Mouse (Mus musculus) splenic B cell, adult 2 months (primary cell): ENCODE data around the gene Naa15.
"Not testable (repeated sequence)": the region's sequence is repeated elsewhere in the genome, so short reads cannot be mapped to it uniquely, and the experiment has no call there.

ENCODE experiments used
- DNase-seq: peaks from one replicate; pipeline ENCODE4 v3.0.0-alpha.2; 2011; ENCODE audit warnings: low read depth, low spot score
- H3K27me3 ChIP-seq: 2 replicates; pipeline ENCODE4 v1.6.1; 2012; ENCODE audit warnings: mild to moderate bottlenecking, low read length, moderate library complexity, mixed read lengths; ENCODE audit not compliant: control insufficient read depth, poor library complexity, insufficient read depth, severe bottlenecking
- H3K36me3 ChIP-seq: 2 replicates; pipeline ENCODE4 v1.6.1; 2012; ENCODE audit warnings: mild to moderate bottlenecking, low read length, moderate library complexity, mixed read lengths; ENCODE audit not compliant: control insufficient read depth, poor library complexity, insufficient read depth, severe bottlenecking

The Naa15 gene

GRCm38 (mm10) chr3:51386441-51387133 is 28.4 kb upstream of the Naa15 start:
- Histone ChIP-seq H3K27me3 (no peaks in the 10 kb centered on the region), H3K36me3 (no peaks in the 10 kb centered on the region)
- DNase-seq, result no peak

- no peaks in the 10 kb centered on the region for H3K27me3 ChIP-seq
- no peak for DNase-seq
- no peaks in the 10 kb centered on the region for H3K36me3 ChIP-seq
Measured at GRCm38 (mm10) chr3:51387134-51387451, 27.9 kb upstream of the Naa15 start.

DNA sequence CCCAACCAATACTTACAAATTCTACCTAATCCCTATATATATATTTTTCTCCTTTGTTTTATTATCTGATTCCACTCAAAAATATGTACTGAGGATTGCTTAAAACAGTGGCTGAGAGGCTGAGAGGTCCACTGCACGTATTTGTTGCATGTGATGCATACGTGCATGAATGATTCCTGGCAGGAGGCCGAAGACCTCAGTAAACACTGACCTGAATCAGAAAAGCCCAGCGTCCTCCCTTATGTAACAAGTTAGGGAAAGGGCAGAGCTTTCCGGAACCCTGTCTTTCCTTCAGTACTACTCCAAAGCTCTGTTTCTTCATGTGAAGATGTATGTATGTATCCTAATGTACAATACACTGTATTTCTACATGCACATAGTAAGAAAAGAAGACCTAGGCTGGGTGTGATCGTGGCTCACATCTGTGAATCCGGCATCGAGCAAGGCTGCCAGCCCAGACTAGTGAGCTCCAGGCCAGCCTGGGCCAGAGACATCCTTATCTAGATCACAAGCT is 27.0 kb upstream of the Naa15 start:
- DNase-seq, result no peak
- Histone ChIP-seq H3K36me3 (no peaks in the 10 kb centered on the region), H3K27me3 (no peaks in the 10 kb centered on the region)

GRCm38 (mm10) chr3:51388904-51389303 is 26.0 kb upstream of the Naa15 start:
- DNase-seq, result no peak
- Histone ChIP-seq H3K27me3 (no peaks in the 10 kb centered on the region), H3K36me3 (no peaks in the 10 kb centered on the region)

- Histone ChIP-seq H3K36me3 (no peaks in the 10 kb centered on the region), H3K27me3 (no peaks in the 10 kb centered on the region)
- DNase-seq, result no peak
Measured at GRCm38 (mm10) chr3:51391095-51391494, 23.9 kb upstream of the Naa15 start.

DNA sequence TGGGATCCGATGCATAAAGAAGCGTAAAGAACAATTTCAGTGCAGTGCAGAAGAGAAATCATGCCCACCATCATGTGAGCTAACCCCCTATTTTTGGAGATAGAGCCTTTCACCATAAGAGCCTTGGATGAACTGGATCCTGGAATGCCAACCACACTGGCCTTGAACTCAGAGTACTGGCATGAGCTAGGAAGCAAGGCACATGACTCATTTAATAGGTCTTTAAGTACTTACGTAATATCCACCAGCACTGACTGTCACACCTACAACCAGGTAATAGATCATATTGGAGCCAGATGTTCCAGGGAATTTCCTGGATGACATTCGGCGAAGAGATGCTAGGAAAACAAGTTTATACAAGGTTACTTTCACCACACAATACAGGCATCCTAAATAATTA is 23.4 kb upstream of the Naa15 start:
- no peak for DNase-seq
- H3K36me3 ChIP-seq, result no peaks in the 10 kb centered on the region
- no peaks in the 10 kb centered on the region for H3K27me3 ChIP-seq

- H3K27me3 ChIP-seq, H3K36me3 ChIP-seq, DNase-seq: not testable (repeated sequence)
Measured at GRCm38 (mm10) chr3:51393018-51393417, 21.9 kb upstream of the Naa15 start.

GRCm38 (mm10) chr3:51393651-51394050 is 21.3 kb upstream of the Naa15 start:
- H3K36me3 ChIP-seq, result no peaks in the 10 kb centered on the region
- no peak for DNase-seq
- H3K27me3 ChIP-seq, result no peaks in the 10 kb centered on the region

DNA sequence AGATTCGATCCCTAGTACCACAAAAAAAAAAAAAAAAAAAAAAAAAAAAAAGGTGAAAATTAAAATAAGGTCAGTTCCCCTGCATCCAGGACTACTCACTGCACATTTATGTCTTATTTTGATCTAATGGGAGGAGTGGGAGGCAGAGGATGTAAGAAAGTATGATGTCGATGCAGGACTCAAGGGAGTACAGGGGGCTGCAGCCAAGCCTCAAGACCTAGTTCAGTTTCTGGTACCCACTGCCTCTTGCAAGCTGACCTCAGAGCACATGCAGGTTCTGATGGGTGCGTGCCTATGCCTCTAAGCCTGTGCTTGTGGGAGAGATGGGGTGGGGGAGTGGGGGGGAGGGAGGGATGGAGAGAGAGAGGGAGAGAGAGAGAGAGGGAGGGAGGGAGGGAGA is 20.1 kb upstream of the Naa15 start:
- no peaks in the 10 kb centered on the region for H3K27me3 ChIP-seq
- no peaks in the 10 kb centered on the region for H3K36me3 ChIP-seq
- DNase-seq, result no peak

DNA sequence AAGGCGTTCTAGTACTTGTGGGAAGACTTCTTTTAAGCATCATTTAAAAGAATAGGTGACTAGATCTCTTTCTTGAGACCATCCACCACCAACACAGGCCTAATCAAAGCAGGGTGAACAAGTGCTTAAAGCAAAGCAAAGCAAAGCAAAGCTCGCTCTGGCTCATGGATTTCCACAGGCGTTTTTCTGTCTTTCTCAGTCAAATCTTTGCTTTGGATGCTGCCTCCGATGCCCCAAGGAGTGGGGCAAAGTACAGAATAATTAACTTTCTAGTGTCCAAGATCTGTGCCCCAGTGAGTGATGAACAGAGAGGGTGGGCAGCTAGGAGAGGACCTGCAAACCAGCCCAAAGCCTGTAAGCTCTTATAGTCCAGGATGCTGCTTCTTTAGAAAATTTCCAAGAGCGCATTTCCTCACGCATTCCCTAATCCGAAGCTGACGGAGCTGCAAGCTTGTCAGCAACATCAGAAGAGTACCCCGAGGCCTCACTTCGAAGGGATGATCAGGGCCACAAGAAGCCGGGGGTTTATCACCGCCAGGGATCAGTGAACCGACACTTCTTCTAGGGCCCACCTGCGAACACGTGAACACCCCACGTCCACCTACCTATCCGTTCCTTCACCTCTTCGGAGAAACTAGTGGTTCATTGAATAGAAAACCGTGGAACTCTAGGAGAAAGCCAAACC is 19.3 kb upstream of the Naa15 start:
- Histone ChIP-seq H3K27me3 (no peaks in the 10 kb centered on the region), H3K36me3 (no peaks in the 10 kb centered on the region)
- no peak for DNase-seq

DNA sequence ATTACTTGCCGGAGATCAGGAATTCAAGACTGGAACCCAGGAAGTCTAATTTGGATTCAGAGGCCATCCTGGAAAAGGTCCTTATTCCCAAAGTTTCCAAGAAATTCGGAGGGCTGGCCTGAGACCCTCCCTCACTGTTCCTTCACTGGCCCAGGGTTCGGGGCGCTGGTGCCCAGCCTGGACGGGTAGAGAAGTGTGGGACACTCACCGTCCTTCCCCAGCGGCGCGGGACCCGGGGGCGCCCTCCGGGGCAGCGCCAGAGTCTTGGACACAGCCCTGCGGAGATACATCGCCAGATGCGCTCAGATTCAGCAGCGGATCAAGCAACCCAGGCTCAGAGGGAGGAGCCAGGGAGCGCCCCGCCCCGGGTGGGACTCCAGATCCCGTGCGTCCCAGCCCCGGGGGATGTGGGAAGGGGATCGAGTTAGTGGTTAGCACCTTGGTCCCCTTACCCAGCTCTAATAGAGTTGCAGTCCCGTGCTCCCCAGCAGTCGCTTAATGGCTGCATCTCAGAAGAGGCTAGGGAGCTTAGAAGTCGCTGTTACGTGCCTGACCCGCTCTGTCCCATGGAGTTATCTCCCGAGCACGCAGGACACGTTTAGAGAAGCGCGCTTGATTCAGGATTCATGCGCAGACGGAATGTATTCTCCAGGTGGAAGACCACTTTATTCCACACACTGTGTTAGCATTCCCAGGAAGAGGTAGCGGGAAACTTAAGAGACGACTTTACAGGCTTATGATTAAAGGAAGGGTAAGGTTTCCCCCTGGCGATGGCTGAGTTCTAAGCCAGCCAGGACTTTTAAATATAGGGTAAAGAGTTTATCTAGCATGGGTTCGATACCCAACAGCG is 18.5 kb upstream of the Naa15 start, which contains the start of gene Mgarp:
Gene Mgarp (minus strand): TSS at position 520 of the 850 bp plus-strand sequence.
- DNase-seq, result peak; percentile 48
- Histone ChIP-seq H3K36me3 (no peaks in the 10 kb centered on the region), H3K27me3 (no peaks in the 10 kb centered on the region)

DNA sequence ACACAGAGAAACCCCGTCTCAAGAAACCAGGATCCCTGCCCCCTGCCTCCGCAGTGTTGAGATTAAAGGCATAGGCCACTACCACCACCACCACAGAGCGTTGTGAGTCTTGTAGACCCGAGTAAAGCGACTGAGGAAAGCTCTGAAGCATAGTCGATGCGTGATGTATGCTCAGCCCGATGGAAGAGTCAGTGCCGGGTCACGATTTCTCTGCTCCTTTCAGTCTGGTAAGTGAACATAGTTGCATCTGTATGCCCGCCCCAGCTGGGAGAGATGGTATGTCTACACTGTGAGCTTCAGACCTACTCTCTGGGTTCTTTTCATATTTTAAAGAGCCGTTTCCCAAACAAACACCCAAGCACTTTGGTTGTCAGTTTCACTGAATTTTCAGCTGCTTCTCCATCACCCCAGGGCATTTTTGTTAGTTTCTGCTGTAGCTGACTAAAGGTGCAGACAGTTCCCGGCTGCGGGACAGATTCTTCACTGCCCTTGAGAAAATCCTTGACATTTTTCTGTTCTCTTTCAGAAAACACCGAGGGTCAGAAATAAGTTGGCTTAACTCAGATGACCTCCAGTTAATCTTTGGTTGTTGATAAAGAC is 17.1 kb upstream of the Naa15 start:
- Histone ChIP-seq H3K36me3 (no peaks in the 10 kb centered on the region), H3K27me3 (no peaks in the 10 kb centered on the region)
- no peak for DNase-seq

DNA sequence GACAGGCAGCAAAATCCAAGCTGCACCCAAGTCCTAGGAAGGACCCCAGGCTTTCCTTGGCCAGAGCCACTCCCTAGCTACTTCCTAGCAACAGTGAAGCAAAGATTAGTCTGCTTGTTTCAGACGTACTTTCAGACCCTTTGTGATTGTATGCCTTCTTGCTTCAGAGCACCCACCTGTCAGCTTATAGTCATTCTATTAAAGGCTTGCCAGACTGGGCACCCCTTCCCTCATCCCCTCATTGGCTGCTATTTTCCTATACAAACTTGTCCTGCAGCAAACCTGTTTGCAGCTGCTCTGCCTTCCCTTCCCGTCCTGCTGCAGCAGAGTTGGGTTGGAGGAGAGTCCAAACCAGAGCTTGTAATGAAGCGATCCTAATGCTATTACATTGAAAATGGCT is 16.3 kb upstream of the Naa15 start:
- no peak for DNase-seq
- Histone ChIP-seq H3K36me3 (0 out of 2 replicates have a peak, but pooled peaks cover 2% of the 10 kb centered on the region), H3K27me3 (no peaks in the 10 kb centered on the region)

DNA sequence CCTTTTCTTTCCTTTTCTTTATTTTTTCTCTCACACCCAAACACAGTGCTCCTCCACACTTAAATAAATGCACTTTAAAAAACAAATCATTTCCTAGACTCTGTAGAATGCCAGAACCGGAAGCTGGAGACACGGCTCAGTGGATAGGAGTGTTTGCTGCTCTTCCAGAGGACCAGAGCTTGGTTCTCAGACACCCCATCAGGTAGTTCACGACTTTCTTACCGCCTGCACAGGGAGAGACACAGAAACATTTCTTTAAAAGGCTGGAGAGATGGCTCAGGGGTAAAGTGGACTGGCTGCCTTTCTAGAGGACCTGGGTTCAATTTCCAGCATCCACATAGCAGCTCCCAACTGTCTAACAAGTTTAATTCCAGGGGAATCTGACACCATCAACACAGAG is 15.4 kb upstream of the Naa15 start:
- Histone ChIP-seq H3K27me3 (no peaks in the 10 kb centered on the region), H3K36me3 (0 out of 2 replicates have a peak, but pooled peaks cover 2% of the 10 kb centered on the region)
- no peak for DNase-seq
